Mouse (Mus musculus) neural tube, embryonic 14.5 days (tissue): ENCODE results near the gene Pdia2. TPM values are rescaled to one million over a fixed set of nuclear protein-coding genes. Genes with fewer than 3 reads are reported as not detected.
"Not testable (repeated sequence)": the region's sequence is repeated elsewhere in the genome, so short reads cannot be mapped to it uniquely, and the experiment has no call there.

ENCODE experiments used
- ATAC-seq: fragments of 200-750 bp; cut with Nextera tagmentation; 2 replicates; pipeline ENCODE4 v1.8.0; 2017; ENCODE audit warnings: low read depth, mild to moderate bottlenecking, moderate TSS enrichment, moderate library complexity
- H3K27ac ChIP-seq: fragments of 300-500 bp; sonication (generic); 2 replicates; pipeline ENCODE4 v1.5.1; 2014; ENCODE audit warnings: low read depth, mild to moderate bottlenecking, control low read depth, low read length, moderate library complexity, mixed read lengths
- H3K27me3 ChIP-seq: fragments of 300-500 bp; sonication (generic); 2 replicates; pipeline ENCODE4 v1.6.1; 2014; ENCODE audit warnings: low read length; ENCODE audit not compliant: control insufficient read depth, insufficient read depth
- H3K36me3 ChIP-seq: fragments of 300-500 bp; sonication (generic); 2 replicates; pipeline ENCODE4 v1.6.1; 2014; ENCODE audit warnings: low read length, mixed read lengths; ENCODE audit not compliant: control insufficient read depth, insufficient read depth
- H3K4me1 ChIP-seq: fragments of 300-500 bp; sonication (generic); 2 replicates; pipeline ENCODE4 v1.6.1; 2014; ENCODE audit warnings: low read length; ENCODE audit not compliant: control insufficient read depth, insufficient read depth
- H3K4me2 ChIP-seq: fragments of 300-500 bp; sonication (generic); 2 replicates; pipeline ENCODE4 v1.6.1; 2014; ENCODE audit warnings: mild to moderate bottlenecking, low read depth, low read length, control low read depth
- H3K4me3 ChIP-seq: fragments of 300-500 bp; sonication (generic); 2 replicates; pipeline ENCODE4 v1.5.1; 2014; ENCODE audit warnings: low read depth, low read length, control low read depth, mixed read lengths
- H3K9ac ChIP-seq: fragments of 300-500 bp; sonication (generic); replicated peaks from 2 replicates; pipeline ENCODE4 v1.6.1; 2014; ENCODE audit warnings: low read depth, mild to moderate bottlenecking, control low read depth, low read length, mixed read lengths
- H3K9me3 ChIP-seq: fragments of 300-500 bp; sonication (generic); 2 replicates; pipeline ENCODE4 v1.6.1; 2016; ENCODE audit warnings: low read length; ENCODE audit not compliant: control insufficient read depth
- WGBS: fragments of 180-500 bp; shearing (Covaris S2); extraction: QIAGEN DNeasy Blood & Tissue Kit; methylation state at CpG from one replicate; pipeline ENCODE4 v1.1.7; 2014; 5-methylcytosine and 5-hydroxymethylcytosine counted together
- polyA plus RNA-seq: library from polyadenylated mRNA; unstranded; fragments of >200 nt; fragmentation: Nextera tagmentation; extraction: Ambion mirVana; gene quantifications from 2 replicates; pipeline ENCODE4 v1.2.1, GENCODE M21; 2014

Pdia2 gene
- polyA plus RNA-seq, 1 experiment from 2014 or later: 0.32 TPM

DNA sequence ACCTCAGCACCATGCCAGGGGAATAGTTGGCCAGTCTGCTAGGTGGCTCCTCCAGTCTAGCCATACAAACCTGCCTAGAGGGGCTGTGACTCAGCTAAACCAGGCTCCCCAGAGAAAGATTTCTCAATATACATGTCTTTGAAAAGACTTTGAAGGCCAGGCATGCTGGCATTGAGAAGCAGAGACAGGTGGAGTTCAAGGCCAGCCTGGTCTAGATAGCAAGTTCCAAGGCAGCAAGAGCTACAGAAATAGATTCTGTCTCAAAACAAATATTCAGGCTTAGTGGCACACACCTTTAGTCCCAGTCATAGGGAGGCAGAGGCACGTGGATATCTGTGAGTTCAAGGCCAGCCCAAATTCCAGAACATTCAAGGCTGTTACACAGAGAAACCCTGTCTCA, 7.5 kb upstream of the Pdia2 start:
- Histone ChIP-seq H3K4me1 (0 out of 2 replicates have a peak, but pooled peaks cover 1% of the 10 kb centered on the region), H3K9me3 (no peaks in the 10 kb centered on the region), H3K27ac (no peak overlapping the region), H3K27me3 (peaks cover 28% of the 10 kb centered on the region), H3K4me2 (no peak overlapping the region), H3K9ac (no peak overlapping the region), H3K36me3 (no peaks in the 10 kb centered on the region), H3K4me3 (no peak overlapping the region)
- no peak for ATAC-seq
- 62% methylated on average over 1 of the region's 1 CpGs for WGBS

DNA sequence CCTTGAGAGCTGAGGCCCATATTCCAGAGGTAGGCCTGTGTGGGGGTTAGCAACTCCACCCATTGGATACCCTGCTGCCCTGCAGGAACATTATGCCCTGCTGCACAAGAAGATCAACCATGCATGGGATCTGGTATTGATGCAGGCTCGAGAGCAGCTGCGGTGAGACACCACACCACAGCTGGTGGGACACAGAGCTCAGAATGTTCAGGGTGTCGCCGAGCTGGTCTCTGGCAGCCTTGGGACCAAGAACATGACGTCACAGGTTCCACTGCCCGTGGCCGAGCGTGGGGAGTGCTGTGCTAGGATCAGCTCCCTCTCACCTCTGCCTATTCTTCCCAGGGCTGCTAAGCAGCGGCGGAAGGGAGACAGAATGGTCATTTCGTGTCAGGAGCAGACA, 5.9 kb upstream of the Pdia2 start:
- H3K27me3 ChIP-seq: peaks cover 31% of the 10 kb centered on the region
- H3K9ac ChIP-seq: no peak overlapping the region
- no peaks in the 10 kb centered on the region for H3K9me3 ChIP-seq
- 26% methylated on average over 11 of the region's 11 CpGs for WGBS
- no peak for ATAC-seq
- H3K36me3 ChIP-seq: no peaks in the 10 kb centered on the region
- H3K27ac ChIP-seq: no peak overlapping the region
- 0 out of 2 replicates have a peak, but pooled peaks cover 8% of the 10 kb centered on the region for H3K4me1 ChIP-seq
- H3K4me2 ChIP-seq: no peak overlapping the region
- no peak overlapping the region for H3K4me3 ChIP-seq

DNA sequence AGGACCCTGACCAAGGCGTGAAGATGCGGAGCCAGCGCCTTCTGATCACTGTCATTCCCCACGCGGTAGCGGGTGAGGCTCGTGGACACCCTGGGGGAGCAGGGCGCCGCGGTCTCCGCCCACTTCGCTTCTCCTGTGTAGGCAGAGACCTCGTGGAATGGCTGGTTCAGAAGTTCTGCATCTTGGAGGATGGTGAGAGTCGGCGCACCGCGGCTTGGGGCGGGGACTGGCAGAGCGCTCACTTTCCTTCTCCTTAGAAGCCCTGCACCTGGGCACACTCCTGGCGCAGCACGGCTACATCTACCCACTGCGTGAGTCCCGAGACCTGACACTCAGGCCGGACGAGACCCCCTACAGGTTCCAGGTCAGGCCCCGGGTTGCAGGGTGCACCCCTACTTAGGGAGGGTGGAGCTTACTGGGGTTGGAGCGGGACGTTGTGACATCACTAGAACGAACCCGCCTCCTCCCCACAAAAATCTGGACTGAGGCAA, 4.5 kb upstream of the Pdia2 start:
- no peaks in the 10 kb centered on the region for H3K9me3 ChIP-seq
- ATAC-seq: no peak; the same call in 1 of the 2 replicates
- 0 out of 2 replicates have a peak, but pooled peaks cover 8% of the 10 kb centered on the region for H3K4me1 ChIP-seq
- peak overlapping the region; percentile 44 for H3K9ac ChIP-seq
- peaks cover 32% of the 10 kb centered on the region for H3K27me3 ChIP-seq
- peak overlapping the region; percentile 33 for H3K4me3 ChIP-seq
- H3K27ac ChIP-seq: no peak overlapping the region
- 1% methylated on average over 29 of the region's 30 CpGs for WGBS
- H3K36me3 ChIP-seq: no peaks in the 10 kb centered on the region
- H3K4me2 ChIP-seq: peak overlapping the region; percentile 76

GRCm38 (mm10) chr17:26202737-26203136, 3.9 kb upstream of the Pdia2 start, which contains the start of gene Rgs11:
Rgs11 (plus strand) TSS chr17:26202951.
- Histone ChIP-seq H3K36me3 (0 out of 2 replicates have a peak, but pooled peaks cover 2% of the 10 kb centered on the region), H3K4me3 (peak within 1 kb of the TSS; percentile 33), H3K9me3 (no peaks in the 10 kb centered on the region), H3K27me3 (peaks cover 32% of the 10 kb centered on the region), H3K27ac (no peak within 1 kb of the TSS), H3K4me1 (0 out of 2 replicates have a peak, but pooled peaks cover 8% of the 10 kb centered on the region), H3K4me2 (peak within 1 kb of the TSS; percentile 93), H3K9ac (peak within 1 kb of the TSS; percentile 44)
- no peak for ATAC-seq
- 2% methylated on average over 21 of the region's 22 CpGs for WGBS

GRCm38 (mm10) chr17:26201998-26202397, 3.1 kb upstream of the Pdia2 start:
- Histone ChIP-seq H3K9me3 (no peaks in the 10 kb centered on the region), H3K4me1 (0 out of 2 replicates have a peak, but pooled peaks cover 8% of the 10 kb centered on the region), H3K27ac (no peak overlapping the region), H3K9ac (no peak overlapping the region), H3K36me3 (peaks cover 3% of the 10 kb centered on the region; the same call in 1 of the 2 replicates), H3K27me3 (peaks cover 32% of the 10 kb centered on the region), H3K4me2 (no peak overlapping the region), H3K4me3 (no peak overlapping the region)
- no peak for ATAC-seq

DNA sequence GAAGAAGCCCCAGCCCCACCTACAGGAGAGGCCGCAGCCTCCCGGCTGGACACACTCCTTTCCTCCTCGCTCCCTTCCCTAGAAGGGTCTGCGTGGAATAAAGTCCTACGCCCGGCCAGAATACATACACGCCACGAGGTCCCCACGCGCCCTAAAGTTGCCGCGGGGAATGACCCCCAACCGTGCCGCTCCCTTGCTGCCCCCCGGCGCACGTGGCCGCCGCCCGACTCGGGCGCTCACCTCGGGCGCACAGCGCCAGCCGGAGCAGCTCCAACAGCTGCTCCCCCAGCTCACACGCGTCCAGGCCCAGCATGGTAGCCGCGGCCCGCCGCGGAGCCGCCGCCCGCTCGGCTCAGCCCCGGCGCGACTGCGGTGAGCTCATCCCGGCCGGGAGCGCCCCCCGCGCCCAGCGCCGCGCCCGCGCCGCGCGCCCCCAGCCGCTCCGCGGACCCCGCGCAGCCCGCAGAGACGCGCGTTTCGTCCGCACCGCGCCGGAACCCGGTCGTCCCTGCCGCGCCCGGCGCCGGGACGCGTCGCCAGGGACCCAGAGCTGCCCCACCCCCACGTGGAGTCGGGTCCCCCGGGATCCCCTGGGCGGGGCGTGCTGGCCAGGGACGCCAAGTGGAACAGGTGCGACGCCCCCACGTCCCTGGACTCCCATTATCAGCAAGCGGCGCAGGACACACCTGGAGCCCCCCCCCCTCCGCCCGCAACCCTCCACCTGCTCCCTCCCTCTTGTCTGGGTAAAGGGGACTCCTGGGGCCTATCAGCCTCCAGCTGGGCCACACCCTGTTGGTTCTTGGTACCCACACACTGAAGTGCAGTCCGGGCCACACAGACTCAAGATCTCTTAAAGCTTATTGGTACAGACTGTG, 2.2 kb upstream of the Pdia2 start:
- under 1% methylated on average over 78 of the region's 92 CpGs for WGBS
- H3K27me3 ChIP-seq: peaks cover 32% of the 10 kb centered on the region
- no peaks in the 10 kb centered on the region for H3K9me3 ChIP-seq
- peaks cover 3% of the 10 kb centered on the region; the same call in 1 of the 2 replicates for H3K36me3 ChIP-seq
- peak; percentile 66 for ATAC-seq
- peak overlapping the region; percentile 56 for H3K4me3 ChIP-seq
- no peak overlapping the region for H3K27ac ChIP-seq
- peak overlapping the region; percentile 65 for H3K9ac ChIP-seq
- H3K4me1 ChIP-seq: 0 out of 2 replicates have a peak, but pooled peaks cover 8% of the 10 kb centered on the region
- peak overlapping the region; percentile 93 for H3K4me2 ChIP-seq

- no peak overlapping the region for H3K4me2 ChIP-seq
- H3K27ac ChIP-seq: no peak overlapping the region
- 98% methylated on average over 15 of the region's 15 CpGs for WGBS
- H3K27me3 ChIP-seq: no peaks in the 10 kb centered on the region
- H3K4me3 ChIP-seq: no peak overlapping the region
- H3K9ac ChIP-seq: no peak overlapping the region
- H3K4me1 ChIP-seq: no peaks in the 10 kb centered on the region
- no peaks in the 10 kb centered on the region for H3K9me3 ChIP-seq
- H3K36me3 ChIP-seq: peaks cover 58% of the 10 kb centered on the region
- no peak for ATAC-seq
Observed at GRCm38 (mm10) chr17:26192481-26193190, 6.3 kb downstream of the Pdia2 start.

- ATAC-seq, H3K4me3 ChIP-seq, H3K4me1 ChIP-seq, H3K27me3 ChIP-seq, H3K9me3 ChIP-seq, H3K9ac ChIP-seq, H3K27ac ChIP-seq, H3K4me2 ChIP-seq: not testable (repeated sequence)
- peaks cover 61% of the 10 kb centered on the region for H3K36me3 ChIP-seq
- 96% methylated on average over 7 of the region's 7 CpGs for WGBS
Observed at GRCm38 (mm10) chr17:26191486-26191885, 7.4 kb downstream of the Pdia2 start.
